Mouse (Mus musculus) bone marrow, adult 2 months (tissue): Measurements from ENCODE around the gene Gm10799.

Experiments used
- CTCF ChIP-seq: fragments of 200-500 bp; IDR thresholded peaks from 2 replicates; pipeline ENCODE4 v1.5.1; 2011; ENCODE audit warnings: low read length, control low read depth; ENCODE audit not compliant: control insufficient read depth, insufficient read depth
- POLR2A ChIP-seq: fragments of 200-500 bp; IDR thresholded peaks from 2 replicates; pipeline ENCODE4 v1.6.1; 2011; ENCODE audit warnings: low read depth, mild to moderate bottlenecking, control low read depth, low read length, borderline replicate concordance; ENCODE audit not compliant: control insufficient read depth

DNA sequence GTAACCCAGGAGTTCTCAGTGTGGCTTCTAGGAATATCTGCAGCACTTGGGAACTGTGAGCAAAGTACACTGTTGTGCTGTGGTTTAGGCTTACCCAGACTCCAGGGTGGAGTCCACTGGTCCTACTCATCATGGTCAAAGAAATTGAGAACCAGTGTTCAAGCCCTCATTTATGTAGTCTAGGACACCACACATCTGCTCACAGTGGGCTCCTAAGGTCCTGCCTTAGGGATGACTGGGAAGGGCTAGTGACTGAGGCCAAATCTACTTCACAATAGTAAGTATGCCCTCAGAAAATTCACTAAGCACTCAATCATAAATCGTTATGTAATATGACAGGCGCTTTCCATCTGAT lies 30.9 kb upstream of the Gm10799 start:
- no peak for TF ChIP-seq CTCF
- TF ChIP-seq POLR2A, result no peak
